Mouse (Mus musculus): ENCODE results near the gene Polr3g. TPM values are rescaled to one million over a fixed set of nuclear protein-coding genes. Genes with fewer than 3 reads are reported as not detected.
"Not testable (repeated sequence)": the region's sequence is repeated elsewhere in the genome, so short reads cannot be mapped to it uniquely, and the experiment has no call there.

Gene Polr3g
- total RNA-seq, 2 experiments from 2014 or later = 1.4 to 3.4 TPM

DNA sequence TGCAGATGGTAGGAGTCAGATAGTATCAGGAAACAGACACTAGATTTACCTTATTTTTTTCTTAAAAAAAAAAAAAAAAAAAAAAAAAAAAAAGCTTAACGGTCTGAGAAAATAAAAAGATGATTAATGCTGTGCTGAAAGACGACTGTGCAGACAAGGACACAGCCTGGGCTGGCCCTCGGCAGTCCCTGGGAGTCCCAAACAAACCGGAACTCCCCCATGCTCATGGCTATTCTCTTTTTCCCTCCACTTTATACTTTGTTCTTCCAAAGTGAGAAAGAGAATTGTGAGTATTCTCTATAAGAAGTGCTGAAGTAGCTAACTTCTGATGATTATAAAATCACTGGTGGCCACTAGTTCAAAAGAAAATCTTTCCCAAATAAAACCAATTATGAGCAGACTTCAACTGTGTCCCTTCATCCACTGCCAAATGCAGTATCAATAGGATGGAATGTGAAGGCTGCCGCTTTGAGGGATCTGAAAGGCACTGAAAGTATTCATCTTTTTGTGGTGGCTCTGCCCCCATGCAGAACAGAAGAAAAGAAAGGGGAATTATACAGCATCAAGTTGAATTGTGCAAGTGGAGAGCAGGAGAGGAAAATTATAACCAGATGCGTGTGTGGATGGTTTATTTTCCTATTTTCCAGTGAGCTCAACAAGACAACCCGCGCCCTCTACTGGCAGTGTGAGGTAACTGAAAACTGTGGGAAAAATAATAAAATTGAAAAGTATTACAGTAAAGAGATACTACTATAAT lies 69.3 kb downstream of the Polr3g start:
- ATAC-seq (replicated peaks; ENCODE audit: low FRiP score, poor library complexity, severe bottlenecking) = peak; percentile 60

DNA sequence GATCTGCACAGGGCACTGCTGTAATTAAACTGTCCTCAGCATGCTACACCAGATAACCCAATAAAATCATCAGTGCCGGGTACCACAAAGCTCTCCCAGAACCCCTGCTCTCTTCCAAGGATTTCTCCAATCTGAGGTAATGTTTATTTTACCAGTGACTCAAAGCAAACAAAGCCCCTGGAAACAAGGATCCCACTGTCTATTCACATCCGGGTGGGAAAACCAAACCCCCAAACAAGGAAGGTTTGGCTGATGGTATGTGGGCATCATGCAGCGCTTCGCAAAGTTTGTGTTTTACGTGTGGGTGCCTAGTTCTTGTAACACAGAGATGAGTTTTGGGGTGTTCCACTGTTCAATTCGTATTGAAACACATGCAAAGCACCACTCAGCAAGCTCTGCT lies 69.9 kb downstream of the Polr3g start:
- ATAC-seq (replicated peaks; ENCODE audit: low FRiP score, poor library complexity, severe bottlenecking) = no peak

DNA sequence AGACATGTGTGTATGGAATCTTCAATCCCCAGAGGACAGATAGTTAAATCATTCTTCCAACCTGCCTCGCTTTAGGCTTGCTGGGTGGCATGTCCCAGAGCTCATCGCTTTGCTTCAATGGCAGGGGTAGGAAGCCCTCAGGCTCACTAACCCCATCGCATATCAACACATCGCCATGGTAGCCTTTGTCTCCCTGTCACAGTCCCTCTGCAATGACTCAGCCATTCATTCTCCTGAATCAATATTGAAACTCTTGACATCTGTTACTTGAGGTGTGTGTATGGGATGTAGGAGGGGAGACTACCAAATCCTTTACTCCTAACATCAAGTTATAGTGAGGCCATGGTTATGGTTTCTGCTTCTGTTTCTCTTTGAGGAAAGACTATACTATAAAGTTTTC lies 71.2 kb downstream of the Polr3g start:
- ATAC-seq (replicated peaks; ENCODE audit: low FRiP score, poor library complexity, severe bottlenecking) = no peak

DNA sequence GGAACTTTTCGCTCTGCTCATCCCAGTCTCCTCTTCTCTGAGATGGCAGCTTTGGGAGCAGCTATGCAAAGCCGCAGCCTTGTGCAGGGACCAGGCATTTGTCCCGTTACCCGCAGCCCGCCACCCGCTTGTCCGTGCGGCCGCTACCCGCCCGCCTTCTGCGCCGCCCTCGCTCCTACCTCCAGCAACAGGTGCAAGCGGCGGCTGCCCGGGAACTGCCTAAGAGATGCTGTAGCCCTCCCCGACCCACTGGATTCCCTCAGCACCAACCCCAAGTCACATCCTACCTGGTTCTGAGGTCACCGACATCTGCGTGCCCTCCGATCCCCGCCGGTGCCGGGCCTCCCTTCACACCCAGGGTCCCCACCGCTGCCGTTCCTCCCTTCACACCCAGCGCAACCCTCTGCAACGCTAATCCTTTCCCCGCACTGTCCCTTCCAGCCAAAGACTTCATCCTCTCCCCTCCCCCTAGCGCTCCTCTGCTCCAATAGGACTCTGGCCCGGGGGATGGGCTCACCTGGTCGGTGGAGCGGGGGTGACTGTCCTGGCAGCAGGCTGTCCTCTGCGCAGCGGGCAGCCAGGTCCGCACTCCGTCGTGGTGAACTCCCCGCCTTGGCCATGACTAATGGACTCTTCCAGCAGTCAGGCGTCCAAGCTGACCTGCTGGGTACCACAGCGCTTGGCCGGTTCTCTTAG lies 77.9 kb downstream of the Polr3g start, which contains the start of gene Adgrv1:
Gene Adgrv1, minus strand, starts transcription at position 435 of the 696 bp plus-strand sequence.
- ATAC-seq (replicated peaks; ENCODE audit: low FRiP score, poor library complexity, severe bottlenecking) = peak; percentile 19; the same call in 1 of the 2 replicates

- ATAC-seq (replicated peaks; ENCODE audit: low FRiP score, poor library complexity, severe bottlenecking) = no peak
Observed at GRCm38 (mm10) chr13:81630566-81630965, 80.2 kb downstream of the Polr3g start.

DNA sequence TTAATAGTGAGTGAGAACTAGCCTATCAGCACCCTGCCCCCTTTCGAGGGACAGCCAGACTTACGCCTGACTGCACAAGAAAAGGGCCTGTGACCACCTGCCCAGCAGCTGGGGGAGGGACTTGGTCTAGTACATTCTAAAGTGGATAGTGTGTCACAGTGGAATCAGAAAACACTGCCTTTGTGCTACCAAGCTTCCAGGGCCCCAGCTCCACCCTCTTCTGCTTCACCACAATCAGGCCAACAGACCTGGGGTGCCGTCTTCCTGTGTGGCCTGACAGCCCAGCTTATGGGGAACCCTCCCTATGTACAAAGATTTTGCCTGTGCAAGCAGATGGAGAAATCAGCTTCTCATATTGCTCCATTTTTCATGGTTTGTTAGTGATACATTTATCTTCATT lies 81.4 kb downstream of the Polr3g start:
- no peak for ATAC-seq (replicated peaks; ENCODE audit: low FRiP score, poor library complexity, severe bottlenecking)

- ATAC-seq (replicated peaks; ENCODE audit: low FRiP score, poor library complexity, severe bottlenecking) = no peak
Observed at GRCm38 (mm10) chr13:81628631-81629190, 82.1 kb downstream of the Polr3g start.

- ATAC-seq (replicated peaks; ENCODE audit: low FRiP score, poor library complexity, severe bottlenecking) = not testable (repeated sequence)
Observed at GRCm38 (mm10) chr13:81627861-81628260, 83.0 kb downstream of the Polr3g start.

Other genes starting within 250 kb of the Polr3g start
- gene Adgrv1, start 77.9 kb downstream of the Polr3g start, total RNA-seq (2015; ENCODE audit: low replicate concordance) = not detected in 2 replicates
- gene Adgrv1, start 77.9 kb downstream of the Polr3g start, total RNA-seq (2017; ENCODE audit: low replicate concordance) = not detected in 2 replicates
- gene Lysmd3, start 53.4 kb downstream of the Polr3g start, total RNA-seq (2015; ENCODE audit: low replicate concordance) = 28.1 and 59.9 TPM in 2 replicates
- gene Lysmd3, start 53.4 kb downstream of the Polr3g start, total RNA-seq (2017; ENCODE audit: low replicate concordance) = 42.2 and 44.3 TPM in 2 replicates
- 2.1 TPM in 1 of 2 replicates, not detected in the other for gene Mblac2, start 328 bp upstream of the Polr3g start, total RNA-seq (2015; ENCODE audit: low replicate concordance)
- gene Mblac2, start 328 bp upstream of the Polr3g start, total RNA-seq (2017; ENCODE audit: low replicate concordance) = not detected in 2 replicates
- 55.8 and 76.4 TPM in 2 replicates for gene Cetn3, start 72.1 kb upstream of the Polr3g start, total RNA-seq (2015; ENCODE audit: low replicate concordance)
- gene Cetn3, start 72.1 kb upstream of the Polr3g start, total RNA-seq (2017; ENCODE audit: low replicate concordance) = 93.9 and 162 TPM in 2 replicates

All from erythroid progenitor cell, adult 5-6 weeks (primary cell).